Mouse (Mus musculus) stomach, embryonic 15.5 days (tissue): ENCODE results near the gene Scarb2. TPM values are rescaled to one million over a fixed set of nuclear protein-coding genes. Genes with fewer than 3 reads are reported as not detected.
A peak's percentile ranks its signal among the peaks of the same experiment; 100 is the strongest.
"Not testable (repeated sequence)": the region's sequence is repeated elsewhere in the genome, so short reads cannot be mapped to it uniquely, and the experiment has no call there.

Source experiments
- ATAC-seq: fragments of 200-750 bp; cut with Nextera tagmentation; 2 replicates; pipeline ENCODE4 v1.8.0; 2017; ENCODE audit warnings: low read depth, moderate number of reproducible peaks, moderate TSS enrichment; ENCODE audit not compliant: insufficient read depth, low FRiP score
- H3K27ac ChIP-seq: fragments of 300-500 bp; sonication (generic); 2 replicates; pipeline ENCODE4 v1.5.1; 2015; ENCODE audit warnings: mild to moderate bottlenecking, inconsistent platforms
- H3K27me3 ChIP-seq: fragments of 300-500 bp; sonication (generic); replicated peaks from 2 replicates; pipeline ENCODE4 v1.6.1; 2015; ENCODE audit warnings: inconsistent platforms
- H3K36me3 ChIP-seq: fragments of 300-500 bp; sonication (generic); 2 replicates; pipeline ENCODE4 v1.6.1; 2015; ENCODE audit warnings: inconsistent platforms
- H3K4me1 ChIP-seq: fragments of 300-500 bp; sonication (generic); 2 replicates; pipeline ENCODE4 v1.6.1; 2015; ENCODE audit warnings: inconsistent platforms
- H3K4me2 ChIP-seq: fragments of 300-500 bp; sonication (generic); 2 replicates; pipeline ENCODE4 v1.6.1; 2015; ENCODE audit warnings: mild to moderate bottlenecking, inconsistent platforms
- H3K4me3 ChIP-seq: fragments of 300-500 bp; sonication (generic); replicated peaks from 2 replicates; pipeline ENCODE4 v1.5.1; 2015; ENCODE audit warnings: inconsistent platforms
- H3K9ac ChIP-seq: fragments of 300-500 bp; sonication (generic); 2 replicates; pipeline ENCODE4 v1.6.1; 2015; ENCODE audit warnings: inconsistent platforms
- H3K9me3 ChIP-seq: fragments of 300-500 bp; sonication (generic); 2 replicates; pipeline ENCODE4 v1.6.1; 2016; ENCODE audit warnings: inconsistent platforms
- WGBS: fragments of 180-500 bp; shearing (Covaris S2); methylation state at CpG from one replicate; pipeline ENCODE4 v1.1.7; 2015; 5-methylcytosine and 5-hydroxymethylcytosine counted together
- polyA plus RNA-seq: library from polyadenylated mRNA; unstranded; fragments of >200 nt; fragmentation: Nextera tagmentation; extraction: Ambion mirVana; gene quantifications from 2 replicates; pipeline ENCODE4 v1.2.1, GENCODE M21; 2015

The Scarb2 gene
- polyA plus RNA-seq: 15.8 and 17.0 TPM in 2 replicates

DNA sequence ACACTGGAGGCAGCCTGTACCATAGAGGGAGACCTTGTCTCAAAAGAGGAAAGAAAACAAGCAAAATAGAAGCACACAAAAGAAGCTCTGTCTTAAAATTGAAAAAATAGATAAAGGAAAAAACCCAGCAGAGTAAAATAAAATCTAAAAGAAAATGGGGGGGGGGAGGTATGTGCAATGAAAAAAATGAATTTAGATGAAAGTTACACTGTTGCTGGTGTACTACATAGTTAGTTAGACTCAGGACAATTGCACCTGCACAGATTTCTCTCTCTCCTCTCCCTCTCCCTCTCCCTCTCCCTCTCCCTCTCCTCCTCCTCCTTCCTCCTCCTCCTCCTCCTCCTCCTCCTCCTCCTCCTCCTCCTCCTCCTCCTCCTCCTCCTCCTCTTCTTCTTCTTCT is at the start of gene Scarb2:
TSS of gene Scarb2 (minus strand) at position 101 of the 400 bp plus-strand sequence.
- Histone ChIP-seq H3K4me2 (peak within 1 kb of the TSS; percentile 76), H3K27ac (peak within 1 kb of the TSS; percentile 99), H3K4me1 (peaks cover 24% of the 10 kb centered on the region; the same call in 1 of the 2 replicates), H3K9ac (peak within 1 kb of the TSS; percentile 2; the same call in 1 of the 2 replicates), H3K36me3 (no peaks in the 10 kb centered on the region), H3K27me3 (no peaks in the 10 kb centered on the region), H3K4me3 (peak within 1 kb of the TSS; percentile 98), H3K9me3 (no peaks in the 10 kb centered on the region)
- ATAC-seq: no peak

DNA sequence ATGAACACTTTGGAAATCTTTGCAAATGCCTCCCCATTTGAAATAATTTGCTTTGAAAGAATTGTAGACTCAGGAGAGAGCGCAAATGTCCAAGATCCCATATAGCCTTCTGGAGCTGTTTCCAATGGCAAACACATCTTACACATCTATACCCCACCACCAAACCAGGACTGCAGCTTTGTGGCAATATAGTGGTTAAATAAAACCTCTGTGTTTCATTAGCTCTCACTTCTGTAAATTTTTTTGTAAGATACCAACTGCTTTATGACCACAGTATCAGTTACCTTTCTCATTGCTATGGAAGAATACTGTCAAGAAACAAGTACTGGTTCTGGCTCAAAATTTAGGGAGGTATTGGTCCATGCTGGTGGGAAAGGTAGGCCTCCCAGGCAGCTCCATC is 49.3 kb upstream of the Scarb2 start:
- WGBS: 92% methylated on average over 1 of the region's 1 CpGs
- Histone ChIP-seq H3K36me3 (no peaks in the 10 kb centered on the region), H3K9ac (no peak overlapping the region), H3K27ac (no peak overlapping the region), H3K27me3 (no peaks in the 10 kb centered on the region), H3K4me3 (no peak overlapping the region), H3K9me3 (no peaks in the 10 kb centered on the region), H3K4me2 (no peak overlapping the region), H3K4me1 (no peaks in the 10 kb centered on the region)
- no peak for ATAC-seq

DNA sequence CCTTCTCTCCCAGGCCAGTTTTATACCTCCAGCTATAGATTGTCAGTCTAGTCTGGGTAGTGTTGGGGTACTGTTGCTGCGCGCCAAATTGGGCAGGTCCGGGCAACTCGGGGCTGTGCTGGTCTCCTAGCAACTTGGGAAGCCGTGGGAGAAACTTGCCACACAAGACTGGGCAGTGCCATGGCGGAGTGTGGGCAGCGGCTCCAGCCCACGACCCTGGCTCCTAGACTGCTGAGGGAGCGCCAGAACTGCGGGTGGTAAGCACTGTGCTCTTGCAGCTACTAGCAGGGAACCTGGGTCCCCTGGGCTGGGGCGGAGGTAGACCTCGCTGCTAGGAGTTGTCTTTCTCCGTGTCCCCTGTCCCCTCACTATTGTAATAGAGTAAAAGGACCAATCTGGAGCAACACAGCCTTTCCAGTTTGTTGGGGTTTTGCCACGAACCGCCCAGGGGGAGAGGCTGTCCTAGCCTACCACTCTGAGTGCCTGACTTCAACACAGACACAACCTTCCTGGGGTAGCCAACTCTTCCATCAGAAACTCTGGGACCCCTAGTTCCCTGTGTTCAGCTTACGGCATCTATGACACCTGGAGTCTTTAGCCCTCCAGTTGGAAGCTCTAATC is 48.4 kb upstream of the Scarb2 start, which contains the start of gene Fam47e:
TSS of gene Fam47e (plus strand) at position 179 of the 621 bp plus-strand sequence.
- Histone ChIP-seq H3K9me3 (no peaks in the 10 kb centered on the region), H3K36me3 (no peaks in the 10 kb centered on the region), H3K27ac (no peak within 1 kb of the TSS), H3K4me3 (no peak within 1 kb of the TSS), H3K4me1 (no peaks in the 10 kb centered on the region), H3K27me3 (no peaks in the 10 kb centered on the region), H3K9ac (no peak within 1 kb of the TSS), H3K4me2 (no peak within 1 kb of the TSS)
- WGBS: 73% methylated on average over 16 of the region's 16 CpGs
- ATAC-seq: 0 out of 2 replicates have a peak, but pooled peaks have one; percentile 35

DNA sequence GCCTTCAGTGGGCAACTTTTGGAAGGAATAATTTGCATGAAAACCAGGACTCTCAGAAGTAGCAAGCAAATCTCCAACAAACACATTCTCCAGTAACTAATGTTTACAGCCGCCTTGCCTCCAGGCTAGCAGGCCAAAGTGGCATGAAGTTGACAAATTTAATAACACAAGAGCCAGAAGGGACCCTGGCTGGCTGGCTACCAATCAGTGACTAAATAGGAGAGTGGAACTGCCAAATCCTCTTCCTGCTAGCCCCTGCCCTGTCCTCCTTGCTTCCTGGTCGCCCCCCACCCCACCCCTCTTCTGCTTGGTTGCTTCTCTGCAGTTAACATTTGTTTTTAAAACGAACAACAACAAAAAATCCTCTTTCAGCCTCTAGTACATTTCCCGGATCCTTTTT is 47.8 kb upstream of the Scarb2 start:
- H3K4me1 ChIP-seq: no peaks in the 10 kb centered on the region
- H3K27ac ChIP-seq: no peak overlapping the region
- H3K4me3 ChIP-seq: no peak overlapping the region
- WGBS: 72% methylated on average over 4 of the region's 4 CpGs
- H3K9ac ChIP-seq: no peak overlapping the region
- no peak for ATAC-seq
- H3K9me3 ChIP-seq: no peaks in the 10 kb centered on the region
- H3K27me3 ChIP-seq: no peaks in the 10 kb centered on the region
- no peaks in the 10 kb centered on the region for H3K36me3 ChIP-seq
- H3K4me2 ChIP-seq: no peak overlapping the region

DNA sequence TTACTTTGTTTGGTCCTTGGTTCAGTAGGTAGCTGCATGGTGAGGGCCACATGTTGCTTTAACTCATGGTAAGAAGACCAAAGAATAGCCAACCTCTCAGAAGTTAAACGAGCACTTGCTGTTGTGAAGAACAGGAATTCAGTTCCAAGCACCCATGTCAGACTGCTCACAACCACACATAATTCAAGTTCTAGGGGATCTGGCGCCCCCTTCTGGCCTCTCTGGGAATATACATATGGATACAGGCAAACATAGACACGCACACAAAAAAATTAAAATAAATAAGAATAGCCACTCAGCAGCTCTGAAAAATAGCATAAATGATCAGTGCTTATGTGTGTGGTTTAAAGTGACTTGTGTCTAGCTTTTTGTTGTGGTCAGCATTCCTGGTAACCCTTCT is 47.3 kb upstream of the Scarb2 start:
- no peaks in the 10 kb centered on the region for H3K4me1 ChIP-seq
- ATAC-seq: no peak
- H3K9me3 ChIP-seq: no peaks in the 10 kb centered on the region
- H3K27me3 ChIP-seq: no peaks in the 10 kb centered on the region
- no peak overlapping the region for H3K9ac ChIP-seq
- H3K4me3 ChIP-seq: no peak overlapping the region
- H3K36me3 ChIP-seq: no peaks in the 10 kb centered on the region
- no peak overlapping the region for H3K27ac ChIP-seq
- no peak overlapping the region for H3K4me2 ChIP-seq
- 69% methylated on average over 3 of the region's 3 CpGs for WGBS

GRCm38 (mm10) chr5:92552611-92553010 is 46.0 kb upstream of the Scarb2 start:
- no peak overlapping the region for H3K4me3 ChIP-seq
- H3K4me1 ChIP-seq: no peaks in the 10 kb centered on the region
- H3K4me2 ChIP-seq: no peak overlapping the region
- no peaks in the 10 kb centered on the region for H3K27me3 ChIP-seq
- ATAC-seq: no peak
- WGBS: 79% methylated on average over 2 of the region's 2 CpGs
- no peaks in the 10 kb centered on the region for H3K9me3 ChIP-seq
- no peak overlapping the region for H3K27ac ChIP-seq
- H3K36me3 ChIP-seq: no peaks in the 10 kb centered on the region
- no peak overlapping the region for H3K9ac ChIP-seq

- WGBS: 70% methylated on average over 4 of the region's 4 CpGs
- Histone ChIP-seq H3K4me2 (no peak overlapping the region), H3K4me1 (no peaks in the 10 kb centered on the region), H3K4me3 (no peak overlapping the region), H3K27me3 (no peaks in the 10 kb centered on the region), H3K27ac (no peak overlapping the region), H3K36me3 (no peaks in the 10 kb centered on the region), H3K9me3 (no peaks in the 10 kb centered on the region), H3K9ac (no peak overlapping the region)
- no peak for ATAC-seq
Observed at GRCm38 (mm10) chr5:92539698-92540097, 33.1 kb upstream of the Scarb2 start.

DNA sequence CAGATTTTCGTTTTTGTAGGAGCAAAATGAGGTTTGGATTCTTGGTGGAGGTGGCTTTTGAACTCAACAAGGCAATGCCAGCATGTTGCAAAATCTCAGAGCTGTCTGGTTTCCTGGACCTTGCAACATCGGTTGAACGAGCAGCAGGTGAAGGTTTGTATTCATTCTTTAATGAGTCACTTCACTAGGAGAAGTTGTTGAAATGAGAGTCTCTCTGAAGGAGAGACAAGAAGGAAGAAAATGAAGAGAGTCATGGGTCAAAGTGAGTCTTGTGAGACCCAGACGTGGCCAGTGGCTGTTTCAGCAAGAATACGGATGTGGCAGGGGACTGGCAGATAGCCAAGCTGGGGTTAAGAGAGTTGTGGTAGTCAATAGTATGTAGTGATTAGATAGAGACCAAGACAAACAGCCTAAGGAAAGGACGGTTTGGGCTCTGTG is 18.2 kb upstream of the Scarb2 start:
- H3K4me1 ChIP-seq: no peaks in the 10 kb centered on the region
- ATAC-seq: no peak
- no peak overlapping the region for H3K27ac ChIP-seq
- H3K9me3 ChIP-seq: no peaks in the 10 kb centered on the region
- 53% methylated on average over 6 of the region's 6 CpGs for WGBS
- H3K4me3 ChIP-seq: no peak overlapping the region
- H3K27me3 ChIP-seq: no peaks in the 10 kb centered on the region
- no peak overlapping the region for H3K4me2 ChIP-seq
- H3K9ac ChIP-seq: no peak overlapping the region
- H3K36me3 ChIP-seq: no peaks in the 10 kb centered on the region

- 61% methylated on average over 2 of the region's 2 CpGs for WGBS
- H3K4me1 ChIP-seq: not testable (repeated sequence)
Observed at GRCm38 (mm10) chr5:92521131-92521530, 14.5 kb upstream of the Scarb2 start.

DNA sequence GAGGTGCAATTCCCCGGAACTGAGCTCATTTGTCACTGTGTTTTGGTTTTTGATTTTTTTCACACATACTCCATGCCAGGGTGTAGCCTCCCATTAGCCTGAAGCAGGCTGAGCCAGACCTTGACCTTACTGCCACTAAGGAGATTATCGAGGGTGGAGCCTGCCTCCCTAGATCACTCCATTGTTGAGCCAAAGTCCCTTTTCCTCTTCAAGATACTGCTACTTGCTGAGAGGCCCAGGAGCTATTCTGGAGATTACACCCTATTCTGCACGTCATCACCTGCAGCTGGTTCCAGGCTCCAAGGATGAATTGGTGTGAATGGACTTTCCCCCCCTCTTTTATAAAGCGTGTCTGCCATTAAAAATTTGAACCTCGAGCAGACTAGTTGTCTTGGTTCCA is 5.4 kb upstream of the Scarb2 start:
- H3K9me3 ChIP-seq: no peaks in the 10 kb centered on the region
- no peak overlapping the region for H3K4me3 ChIP-seq
- no peaks in the 10 kb centered on the region for H3K27me3 ChIP-seq
- ATAC-seq: no peak
- H3K4me1 ChIP-seq: no peaks in the 10 kb centered on the region
- WGBS: 89% methylated on average over 5 of the region's 5 CpGs
- H3K9ac ChIP-seq: no peak overlapping the region
- no peak overlapping the region for H3K4me2 ChIP-seq
- H3K27ac ChIP-seq: no peak overlapping the region
- H3K36me3 ChIP-seq: no peaks in the 10 kb centered on the region

More at GRCm38 (mm10) chr5:92521131-92521530, 14.5 kb upstream of the Scarb2 start:
- not testable (repeated sequence) for H3K27ac ChIP-seq, H3K27me3 ChIP-seq, H3K9ac ChIP-seq, ATAC-seq, H3K36me3 ChIP-seq, H3K4me3 ChIP-seq, H3K4me2 ChIP-seq, H3K9me3 ChIP-seq

DNA sequence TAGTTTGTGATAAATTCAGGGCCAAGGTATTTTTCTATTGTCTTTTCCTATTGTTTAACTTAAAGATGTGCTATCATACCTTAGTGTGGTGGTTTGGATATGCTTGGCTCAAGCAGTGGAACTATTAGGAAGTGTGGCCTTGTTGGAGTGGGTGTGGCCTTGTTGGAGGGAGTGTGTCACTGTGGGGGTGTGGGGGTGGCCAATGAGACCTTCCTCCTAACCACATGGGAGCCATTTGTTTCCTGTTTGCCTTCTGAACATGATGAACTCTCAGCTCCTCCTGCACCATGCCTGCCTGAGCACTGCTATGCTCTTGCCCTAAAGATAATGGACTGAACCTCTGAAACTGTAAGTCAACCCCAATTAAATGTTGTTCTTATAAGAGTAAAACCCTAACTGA is 4.6 kb upstream of the Scarb2 start:
- H3K9ac ChIP-seq: no peak overlapping the region
- no peak for ATAC-seq
- H3K4me1 ChIP-seq: peaks cover 3% of the 10 kb centered on the region; the same call in 1 of the 2 replicates
- H3K4me3 ChIP-seq: no peak overlapping the region
- no peak overlapping the region for H3K27ac ChIP-seq
- H3K4me2 ChIP-seq: no peak overlapping the region
- no peaks in the 10 kb centered on the region for H3K27me3 ChIP-seq
- no peaks in the 10 kb centered on the region for H3K36me3 ChIP-seq
- no peaks in the 10 kb centered on the region for H3K9me3 ChIP-seq

GRCm38 (mm10) chr5:92508853-92509252 is 2.2 kb upstream of the Scarb2 start:
- ATAC-seq: no peak
- Histone ChIP-seq H3K4me1 (peaks cover 15% of the 10 kb centered on the region; the same call in 1 of the 2 replicates), H3K36me3 (no peaks in the 10 kb centered on the region), H3K27ac (no peak overlapping the region), H3K4me2 (no peak overlapping the region), H3K9me3 (no peaks in the 10 kb centered on the region), H3K27me3 (no peaks in the 10 kb centered on the region), H3K9ac (no peak overlapping the region), H3K4me3 (no peak overlapping the region)
- 88% methylated on average over 5 of the region's 5 CpGs for WGBS
